Mouse (Mus musculus): ENCODE data around the gene Rap1gap2.

Gene Rap1gap2

DNA sequence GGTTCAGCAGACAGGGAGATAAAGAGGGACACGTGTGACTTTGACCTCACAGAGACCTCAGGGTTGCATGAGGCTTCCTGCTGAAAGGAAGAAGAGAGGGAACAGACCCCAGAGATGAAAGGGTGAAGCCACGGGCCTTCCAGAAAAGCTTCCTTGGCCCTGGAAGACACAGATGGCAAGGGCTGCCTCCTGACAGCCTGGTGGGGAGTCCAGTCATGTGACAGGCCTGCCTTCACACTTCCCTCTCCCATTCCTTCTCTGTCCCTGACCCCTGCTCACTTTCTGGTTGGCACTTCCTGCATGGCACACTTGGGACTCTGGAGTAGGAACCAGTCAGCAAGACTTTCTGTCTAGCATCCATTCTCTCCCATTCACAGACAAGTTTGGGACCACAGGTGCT is 148.1 kb downstream of the Rap1gap2 start:
- DNase-seq (ENCODE audit: low read depth, low spot score) = no peak

DNA sequence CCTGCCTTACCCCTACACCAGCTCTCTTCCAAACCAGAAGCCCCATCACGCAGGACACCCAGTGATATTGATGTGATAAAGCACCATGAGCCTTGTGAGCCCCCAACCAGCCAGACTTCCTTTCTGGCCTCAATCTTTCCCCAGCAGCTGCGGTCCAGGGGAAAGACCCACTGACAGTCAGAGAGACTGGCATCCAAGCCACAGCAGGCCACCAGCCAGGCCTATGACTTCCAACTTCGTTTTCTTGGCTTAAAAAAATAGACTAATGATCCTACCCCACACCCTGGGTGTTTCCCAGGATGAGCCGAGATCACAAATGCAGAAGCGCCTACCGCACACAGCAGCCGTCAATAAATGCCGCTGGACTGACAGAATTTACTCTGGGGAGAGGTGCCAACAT is 151.1 kb downstream of the Rap1gap2 start:
- no peak for DNase-seq (ENCODE audit: low read depth, low spot score)

DNA sequence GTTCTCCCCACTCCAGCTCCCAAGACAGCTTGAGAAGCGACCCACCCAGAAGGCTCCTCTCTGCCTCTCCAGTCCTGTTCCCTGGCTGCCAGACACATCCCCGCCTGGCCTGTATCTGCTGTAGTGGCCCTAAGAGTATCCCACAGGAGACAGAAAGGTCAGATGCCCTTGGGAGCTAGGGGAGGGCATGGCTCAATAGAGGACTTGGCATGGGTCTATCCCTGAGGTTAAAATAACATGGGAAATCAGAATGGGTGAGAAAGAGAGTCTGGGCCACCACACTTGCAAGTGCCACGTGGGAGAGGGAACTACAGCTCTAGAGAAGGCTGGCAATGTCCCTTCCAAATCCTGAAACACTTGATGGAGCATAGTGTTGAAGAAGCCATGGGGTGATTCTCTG is 152.3 kb downstream of the Rap1gap2 start:
- DNase-seq (ENCODE audit: low read depth, low spot score) = no peak

DNA sequence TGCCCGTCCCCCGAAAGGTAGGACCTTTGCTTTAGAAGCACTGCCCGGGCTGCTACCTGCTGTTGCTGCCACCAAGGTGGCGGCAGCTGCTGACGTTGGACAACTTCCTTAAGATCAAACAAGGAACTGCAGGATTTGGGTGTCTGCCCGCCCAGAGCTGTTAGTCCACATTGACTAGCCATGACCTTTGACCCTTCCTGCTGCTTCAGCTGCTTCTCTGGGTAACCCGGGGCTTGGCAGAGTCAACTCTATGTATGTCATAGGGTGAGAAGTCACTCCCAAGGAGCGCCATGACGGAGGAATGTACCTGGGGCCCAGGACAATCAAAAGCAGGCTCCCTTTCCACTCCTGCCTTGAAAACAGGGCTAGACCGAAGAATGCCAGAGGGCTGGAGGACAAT is 153.5 kb downstream of the Rap1gap2 start:
- no peak for DNase-seq (ENCODE audit: low read depth, low spot score)

DNA sequence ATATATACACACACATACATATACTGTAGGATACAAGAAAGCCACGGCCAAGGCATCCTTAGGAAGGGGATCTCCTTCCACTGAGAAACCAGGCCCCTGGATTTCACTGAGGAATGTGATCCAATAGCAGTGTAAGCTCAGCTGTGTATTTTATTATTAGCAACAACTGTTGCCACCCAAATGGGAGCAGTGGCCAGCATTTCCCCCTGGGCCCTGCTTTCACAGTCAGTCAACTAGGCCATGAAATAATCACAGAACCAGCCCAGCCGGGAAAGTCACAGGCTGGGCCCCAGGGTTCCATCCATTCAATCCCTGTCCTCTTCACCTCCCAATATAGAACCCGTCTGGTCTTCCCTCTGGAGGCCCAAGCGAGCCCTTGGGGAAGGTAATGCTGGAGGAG is 162.2 kb downstream of the Rap1gap2 start:
- no peak for DNase-seq (ENCODE audit: low read depth, low spot score)

DNA sequence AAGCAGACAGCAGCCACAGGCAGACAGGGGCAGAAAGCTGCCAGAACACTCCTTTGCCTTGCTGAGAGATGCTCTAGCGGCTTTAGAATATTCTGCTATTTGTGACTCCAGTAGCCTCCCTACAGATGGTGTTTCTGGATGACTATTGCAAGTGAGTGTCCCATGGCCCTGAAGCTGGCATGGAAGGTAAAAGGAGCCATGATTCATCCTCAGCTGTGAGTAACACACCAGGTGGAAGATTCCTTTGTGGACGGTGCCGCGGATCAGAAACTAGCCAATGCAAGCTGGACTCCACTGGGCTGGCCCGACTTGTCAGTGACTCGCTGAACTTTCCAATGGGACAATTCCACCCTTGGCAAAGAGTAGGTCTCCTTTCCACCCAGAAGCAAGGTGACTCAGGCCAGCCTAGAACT is 162.7 kb downstream of the Rap1gap2 start:
- DNase-seq (ENCODE audit: low read depth, low spot score) = no peak

DNA sequence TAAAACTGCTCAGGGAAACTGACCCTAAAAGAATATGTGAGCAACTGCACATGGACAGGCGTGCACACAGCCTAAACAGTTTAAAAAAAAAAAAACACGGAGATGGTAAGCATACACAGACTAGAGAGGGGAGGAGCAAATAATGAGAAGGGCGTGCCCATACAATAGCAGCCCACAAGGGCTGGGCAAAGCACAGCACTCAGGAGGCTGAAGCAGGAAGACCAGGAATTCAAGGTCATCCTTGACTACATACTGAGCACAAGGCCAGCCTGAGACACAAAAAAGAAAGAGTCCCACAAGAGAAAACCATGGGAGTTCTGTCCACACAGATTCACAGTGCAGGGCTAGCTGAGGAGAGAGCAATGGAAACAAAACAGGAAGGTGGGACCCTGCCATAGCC is 165.1 kb downstream of the Rap1gap2 start:
- DNase-seq (ENCODE audit: low read depth, low spot score) = no peak

DNA sequence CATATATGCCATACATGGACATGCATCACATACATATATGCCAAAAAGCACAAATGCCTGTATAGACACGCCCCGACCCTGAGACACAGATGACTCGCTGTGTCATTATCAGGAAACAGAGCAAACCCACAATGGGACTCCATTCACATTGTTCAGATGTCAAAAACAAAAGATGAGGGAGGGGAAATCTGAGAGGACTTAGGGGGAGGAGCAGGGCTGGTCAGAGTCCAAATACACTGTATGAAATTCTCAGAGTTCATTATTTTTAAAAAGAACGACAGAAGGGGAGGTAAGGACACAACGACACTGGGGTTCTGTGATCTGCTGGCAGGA is 166.8 kb downstream of the Rap1gap2 start:
- peak; percentile 10 for DNase-seq (ENCODE audit: low read depth, low spot score)

DNA sequence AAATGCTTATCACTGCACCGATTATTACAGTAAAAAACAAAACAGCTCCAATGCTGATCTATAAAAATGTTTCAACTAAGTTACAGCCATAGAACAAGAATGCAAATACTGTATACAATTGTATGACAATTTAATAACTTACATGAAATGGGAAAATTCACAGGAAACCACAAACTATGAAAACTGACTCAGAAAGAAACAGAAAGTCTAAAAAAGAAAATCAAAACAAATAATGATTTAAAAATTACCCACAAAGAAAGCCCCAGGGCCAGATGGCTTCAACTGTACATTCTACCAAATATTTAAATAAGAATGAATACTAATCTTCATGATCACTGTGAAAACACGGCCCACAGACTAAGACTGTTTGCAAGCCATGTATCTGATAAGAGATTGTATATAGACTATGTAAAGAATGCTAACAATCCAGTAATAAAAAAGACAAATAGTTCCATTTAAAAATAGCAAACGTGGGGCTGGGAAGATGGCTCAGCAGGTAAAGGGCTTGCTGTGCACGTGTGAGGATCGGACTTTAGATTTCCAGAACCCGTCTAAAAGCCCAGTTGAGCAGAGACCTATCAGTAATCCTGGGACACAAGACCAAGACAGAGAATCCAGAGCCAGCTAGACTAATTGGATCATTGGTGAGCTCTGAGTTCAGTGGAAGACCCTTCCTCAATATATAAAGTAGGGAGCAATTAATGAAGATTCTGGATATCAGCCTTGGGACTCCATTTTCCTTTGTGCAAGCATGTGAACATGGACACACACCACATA is 167.4 kb downstream of the Rap1gap2 start:
- DNase-seq (ENCODE audit: low read depth, low spot score) = peak; percentile 25

DNA sequence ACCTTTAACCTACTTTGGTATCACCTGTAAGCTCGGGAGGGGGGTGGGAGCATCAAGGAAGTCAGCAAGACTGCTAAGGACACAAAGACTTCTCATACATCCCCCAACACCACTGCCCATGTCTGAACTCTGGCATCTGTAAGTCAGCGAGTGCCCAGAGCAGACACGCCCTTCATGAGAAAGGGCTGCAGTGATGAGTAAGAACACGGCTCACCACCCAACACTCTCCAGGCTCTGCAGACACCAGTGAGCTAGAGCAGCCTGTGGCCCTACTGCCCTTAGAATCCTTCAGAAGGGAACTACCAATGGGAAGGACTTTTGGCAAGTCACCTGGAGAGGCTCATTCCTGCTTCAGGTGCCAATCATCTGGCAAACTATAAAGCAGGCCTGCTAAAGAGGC is 168.3 kb downstream of the Rap1gap2 start:
- no peak for DNase-seq (ENCODE audit: low read depth, low spot score)

DNA sequence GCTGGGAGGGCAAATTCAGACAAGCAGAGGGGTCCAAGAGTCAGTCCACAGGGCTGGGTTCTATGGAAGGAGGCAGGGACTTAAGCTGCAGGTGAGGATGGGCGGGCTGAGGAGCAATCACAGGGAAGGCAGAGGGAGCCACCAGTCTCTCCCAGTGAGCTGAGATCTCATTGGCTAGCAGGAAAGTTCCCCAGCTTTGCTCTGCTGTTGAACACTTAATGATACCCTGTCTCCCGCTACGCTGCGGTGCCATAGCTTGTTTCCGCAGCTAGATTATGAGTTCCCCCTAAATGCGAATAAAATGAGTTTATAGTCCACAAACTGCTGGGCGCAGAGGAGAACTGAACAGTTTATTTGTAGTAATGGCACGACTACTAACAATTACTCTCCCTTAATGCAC is 170.6 kb downstream of the Rap1gap2 start:
- DNase-seq (ENCODE audit: low read depth, low spot score) = no peak

DNA sequence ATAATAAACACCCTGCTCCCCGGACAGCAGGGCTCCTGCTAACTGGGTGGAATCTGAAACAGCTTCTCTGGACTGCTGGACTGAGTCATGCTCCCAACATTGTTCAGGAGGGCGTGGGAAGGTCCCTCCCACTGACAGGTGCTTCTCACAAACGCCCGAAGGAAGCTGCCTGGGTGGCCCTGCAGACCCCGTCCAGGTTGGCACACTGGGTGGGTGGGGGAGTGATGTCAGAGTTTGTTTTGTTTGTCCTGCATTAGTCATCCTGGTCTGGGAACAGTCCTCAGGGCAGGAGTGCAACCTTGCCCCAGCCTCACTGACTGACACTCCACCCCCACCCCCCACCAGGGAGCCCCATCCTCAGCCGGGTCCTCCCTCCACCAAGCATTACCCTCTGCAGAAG is 171.5 kb downstream of the Rap1gap2 start:
- no peak for DNase-seq (ENCODE audit: low read depth, low spot score)

DNA sequence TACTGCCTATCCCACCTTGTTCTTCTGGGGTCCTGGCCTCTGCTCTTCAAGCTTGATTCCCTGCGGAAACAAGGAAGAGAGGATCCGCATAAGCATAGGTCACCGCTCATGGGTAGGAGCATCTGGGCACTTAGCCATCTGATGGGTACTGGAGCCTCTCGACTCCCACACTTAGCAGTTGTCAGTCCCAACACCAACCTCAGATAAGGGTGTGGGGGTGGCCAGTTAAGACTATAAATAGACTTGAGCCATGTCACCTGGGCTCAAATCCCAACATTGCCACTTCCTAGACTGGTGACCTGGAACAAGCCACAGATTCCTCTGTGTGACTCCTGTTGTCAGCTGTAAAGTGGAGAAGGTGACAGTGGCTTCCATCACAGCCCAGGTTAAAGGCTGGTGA is 172.5 kb downstream of the Rap1gap2 start:
- no peak for DNase-seq (ENCODE audit: low read depth, low spot score)

DNA sequence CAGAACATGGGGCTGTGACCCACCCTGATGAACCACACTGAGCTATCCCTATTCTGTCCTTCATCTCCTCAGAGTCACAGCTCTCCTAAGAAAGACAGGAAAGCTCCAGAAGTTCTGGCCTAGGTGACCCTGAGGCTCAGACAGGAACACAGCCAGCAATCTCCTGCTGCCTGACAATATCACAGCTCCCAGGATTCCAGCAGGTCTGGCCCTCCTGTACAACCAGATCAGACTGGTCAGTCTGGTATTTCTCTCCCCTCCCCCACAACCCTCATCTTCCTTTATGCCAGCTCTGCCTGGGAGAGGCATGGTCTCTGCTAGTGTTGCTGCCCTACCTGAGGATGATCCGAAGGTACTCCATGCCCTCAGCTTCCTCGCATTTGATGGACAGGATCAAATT is 175.3 kb downstream of the Rap1gap2 start:
- DNase-seq (ENCODE audit: low read depth, low spot score) = no peak

DNA sequence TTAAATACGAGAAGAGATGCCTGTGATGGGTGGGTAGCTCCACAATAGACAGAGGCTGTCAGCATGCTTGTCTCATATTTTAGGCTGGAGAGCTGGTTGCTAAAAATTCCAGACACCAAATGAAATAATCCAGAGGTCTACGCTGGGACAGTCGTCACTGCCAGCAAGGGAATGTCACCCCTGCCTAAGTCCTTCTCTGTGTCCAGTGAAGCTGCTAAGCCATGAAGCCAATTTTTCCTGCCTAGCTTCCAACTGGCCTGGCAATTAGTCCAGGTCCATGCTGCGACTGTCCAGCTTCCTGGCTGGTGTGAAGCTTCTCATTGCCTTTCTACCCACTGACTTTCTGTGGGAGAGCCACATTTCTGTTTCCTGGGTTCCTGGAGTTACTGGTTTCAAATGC is 177.7 kb downstream of the Rap1gap2 start:
- DNase-seq (ENCODE audit: low read depth, low spot score) = no peak

DNA sequence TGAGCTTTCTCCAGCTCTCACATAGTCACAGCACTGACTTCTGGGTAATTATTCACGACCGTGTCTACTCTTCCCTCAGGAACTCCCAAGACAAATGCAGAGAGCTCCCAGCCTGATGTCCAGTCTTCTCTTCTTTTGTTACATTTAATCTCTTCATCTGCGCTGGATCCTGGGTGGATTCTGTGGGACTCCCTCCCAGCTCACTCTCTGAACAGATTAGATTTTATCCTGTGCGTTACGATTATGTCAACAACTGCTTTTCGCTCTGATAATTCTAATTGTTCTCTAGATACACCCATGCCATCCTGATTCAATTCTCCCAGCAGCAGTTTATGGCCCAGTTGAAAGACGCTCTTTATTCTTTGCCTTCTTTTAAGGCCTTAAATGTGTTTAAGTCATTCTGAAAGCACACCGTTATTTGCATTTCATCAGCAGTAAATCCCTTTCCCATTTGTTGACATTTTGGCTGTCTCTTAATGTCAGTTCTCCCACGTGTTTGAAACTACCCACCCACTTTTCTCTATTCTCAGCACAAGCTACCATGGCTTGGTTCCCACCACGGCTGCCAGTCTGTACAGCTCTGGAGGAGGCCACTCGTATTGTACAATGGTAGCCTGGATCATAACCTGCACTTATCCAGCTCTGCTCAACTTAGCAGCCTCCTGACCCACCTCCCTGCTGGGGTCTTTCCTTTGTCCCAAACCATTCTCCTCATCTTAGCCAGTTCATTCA is 180.8 kb downstream of the Rap1gap2 start:
- no peak for DNase-seq (ENCODE audit: low read depth, low spot score)

DNA sequence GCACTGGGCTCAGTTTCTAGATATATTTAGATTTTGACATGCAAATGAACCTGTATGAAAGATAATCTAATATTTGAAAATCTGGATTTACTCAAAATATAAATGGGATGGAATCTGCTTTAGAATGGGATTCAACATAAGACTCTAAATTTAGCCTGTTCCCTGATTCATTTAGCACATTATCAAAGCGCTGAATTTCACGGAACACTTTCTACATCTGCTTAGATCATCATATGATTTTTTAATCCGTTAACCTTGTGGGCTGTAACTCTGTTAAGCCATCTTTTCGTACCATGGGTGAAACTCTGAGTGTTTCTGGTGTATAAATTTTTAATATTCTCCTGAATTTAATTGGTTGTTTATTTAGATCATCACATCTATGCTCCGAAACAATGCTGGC is 184.4 kb downstream of the Rap1gap2 start:
- no peak for DNase-seq (ENCODE audit: low read depth, low spot score)

DNA sequence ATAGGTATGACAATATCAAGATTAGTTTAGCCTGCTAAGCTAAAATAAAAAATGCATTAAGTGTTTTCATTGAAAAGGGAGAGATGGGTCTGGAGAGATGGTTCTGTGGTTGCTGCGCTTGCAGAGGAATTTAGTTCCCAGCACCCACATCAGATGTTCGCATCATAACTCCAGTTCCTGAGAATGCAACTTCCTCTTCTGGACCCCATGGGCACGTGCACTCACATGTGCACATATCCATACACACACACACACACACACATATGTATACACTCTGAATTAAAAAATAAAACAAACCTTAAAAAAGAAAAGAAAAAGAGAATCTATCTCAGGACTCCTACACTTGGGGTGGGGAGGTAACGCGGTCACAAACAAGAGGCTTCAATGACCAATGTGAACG is 188.7 kb downstream of the Rap1gap2 start:
- DNase-seq (ENCODE audit: low read depth, low spot score) = no peak

DNA sequence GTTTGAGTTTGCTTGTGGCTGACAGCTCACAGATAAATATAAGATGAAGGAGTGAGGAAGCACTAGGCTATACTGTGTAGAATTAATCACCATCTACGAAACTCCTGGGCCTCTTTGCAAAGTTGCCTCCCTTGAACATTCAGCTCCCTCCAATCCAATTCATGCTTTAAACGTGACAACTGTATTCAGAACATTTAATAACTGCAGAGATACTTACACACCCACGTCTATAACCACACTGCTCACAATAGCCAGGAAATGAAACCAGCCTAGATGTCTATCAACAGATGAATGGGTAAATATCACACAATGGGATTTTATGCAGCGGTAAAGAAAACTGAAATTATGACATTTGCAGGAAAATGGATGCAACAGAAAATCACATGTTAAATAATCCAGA is 189.6 kb downstream of the Rap1gap2 start:
- peak; percentile 49 for DNase-seq (ENCODE audit: low read depth, low spot score)

DNA sequence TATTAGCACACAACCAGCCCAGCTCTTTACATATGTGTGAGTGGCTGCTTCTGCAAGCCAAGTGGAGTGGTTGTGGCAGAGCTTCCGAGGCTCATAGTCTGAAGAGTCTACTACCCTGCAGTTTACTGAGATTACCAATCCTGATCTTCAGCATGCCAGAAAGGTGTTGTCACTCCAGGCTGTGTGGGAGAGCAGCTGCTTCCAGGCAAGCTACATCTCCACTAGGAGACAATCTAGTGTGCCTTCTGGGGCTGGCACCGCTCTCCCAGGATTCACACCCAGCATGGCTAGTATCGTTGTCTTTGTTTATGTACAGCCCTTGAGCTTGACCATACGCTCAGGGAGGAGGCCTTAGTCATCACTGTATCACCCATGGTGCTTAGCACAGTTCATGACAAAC is 191.1 kb downstream of the Rap1gap2 start:
- DNase-seq (ENCODE audit: low read depth, low spot score) = no peak

DNA sequence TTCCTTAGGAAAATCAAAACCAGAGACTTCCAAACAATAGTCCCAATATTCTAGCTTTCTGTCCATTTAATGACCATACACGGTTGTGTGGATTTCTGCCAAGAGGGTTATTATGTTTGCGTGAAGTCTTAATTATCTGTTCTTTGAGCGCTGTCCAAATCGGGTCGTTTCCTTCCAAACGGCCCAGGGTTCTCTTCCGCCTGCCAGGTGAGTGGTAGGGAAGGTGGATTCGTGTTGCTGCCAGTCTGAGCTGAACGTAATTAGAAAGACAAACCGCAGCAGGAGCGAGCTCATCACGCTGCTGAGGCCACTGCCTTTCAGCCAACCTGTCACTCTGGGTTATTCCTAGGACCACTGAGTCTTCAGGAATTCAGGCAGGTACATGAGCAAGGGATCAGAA is 195.0 kb downstream of the Rap1gap2 start:
- DNase-seq (ENCODE audit: low read depth, low spot score) = no peak

DNA sequence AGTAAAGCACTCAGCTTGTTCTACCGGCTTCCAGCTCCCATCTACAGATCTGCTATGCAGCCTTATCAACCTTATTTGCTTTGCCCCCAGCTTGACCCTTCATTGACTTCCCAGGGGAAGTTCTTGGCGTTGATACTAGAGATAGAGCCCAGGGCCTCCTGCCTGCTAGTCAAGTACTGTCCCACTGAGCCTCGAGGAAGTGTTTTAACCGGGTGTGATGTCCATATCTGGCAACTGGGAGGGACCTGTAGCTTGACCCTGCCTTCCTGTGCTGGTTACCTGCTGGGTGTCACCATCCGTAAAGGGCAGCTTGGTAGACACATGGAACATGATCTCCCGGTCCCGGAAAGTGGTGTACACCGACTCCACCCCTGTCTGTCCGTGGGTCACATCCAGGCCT is 196.6 kb downstream of the Rap1gap2 start:
- no peak for DNase-seq (ENCODE audit: low read depth, low spot score)

DNA sequence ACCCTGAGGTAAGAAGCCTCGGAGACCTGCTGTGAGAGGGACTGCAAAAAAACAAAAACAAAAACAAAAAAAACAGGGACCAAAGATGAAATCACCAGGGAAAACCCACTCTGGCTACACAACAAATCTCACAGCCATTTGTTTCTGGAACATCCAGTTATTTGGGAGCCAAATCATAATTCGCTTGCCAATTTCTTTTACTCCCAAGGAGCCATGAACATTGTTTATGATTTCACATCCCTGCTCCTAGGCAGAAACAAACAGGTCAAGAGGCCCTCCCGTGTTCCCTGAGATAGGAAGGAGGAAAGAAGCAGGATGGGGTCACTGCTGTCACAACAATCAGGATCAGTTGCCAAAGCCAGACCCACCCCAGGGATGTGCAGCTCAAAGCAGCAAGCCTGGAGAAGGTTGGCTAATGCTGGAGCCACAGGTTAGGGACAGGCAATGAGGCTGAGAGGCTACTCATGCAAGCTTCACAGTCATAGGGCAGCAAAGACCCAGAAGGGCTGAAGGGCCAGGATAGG is 197.2 kb downstream of the Rap1gap2 start:
- no peak for DNase-seq (ENCODE audit: low read depth, low spot score)
